Mouse (Mus musculus): ENCODE results near the gene Itpka.

Gene Itpka

DNA sequence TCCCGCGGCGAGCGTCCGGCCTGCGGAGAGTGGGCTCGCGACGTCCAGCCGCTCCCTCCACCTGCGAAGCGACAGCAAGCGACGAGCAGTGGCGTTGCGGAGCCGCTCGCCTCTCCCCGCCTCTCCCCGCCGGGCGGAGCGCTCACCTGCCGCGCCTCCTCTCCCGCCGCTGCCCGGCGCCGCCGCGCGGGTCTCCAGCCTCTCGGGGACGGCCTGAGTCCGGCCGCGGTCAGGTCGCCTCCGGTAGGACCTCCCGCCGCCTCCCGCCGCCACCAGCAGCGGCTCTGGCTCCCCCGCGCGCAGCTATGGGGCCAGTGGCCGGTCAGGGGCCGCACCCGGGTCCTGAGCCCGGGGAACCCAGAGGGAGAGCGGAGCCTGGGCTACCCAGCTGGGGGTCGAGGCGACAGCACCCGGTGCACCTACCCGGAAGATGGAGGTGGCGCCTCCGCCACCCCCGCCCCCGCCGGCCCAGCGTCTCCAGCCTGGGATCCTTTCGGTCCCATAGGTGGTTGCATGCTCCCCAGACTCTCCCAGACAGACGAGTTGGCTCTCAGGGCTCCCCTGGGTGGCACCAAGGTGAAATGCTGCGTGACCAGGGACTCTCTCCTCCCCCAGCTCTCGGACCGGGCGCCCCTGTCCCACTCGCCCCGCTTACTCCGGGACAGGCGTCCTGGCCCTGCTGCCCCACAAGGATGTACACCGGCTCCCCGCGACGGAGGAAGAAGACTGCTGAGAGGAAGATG, 16.1 kb downstream of the Itpka start:
- peak; percentile 57 for DNase-seq

DNA sequence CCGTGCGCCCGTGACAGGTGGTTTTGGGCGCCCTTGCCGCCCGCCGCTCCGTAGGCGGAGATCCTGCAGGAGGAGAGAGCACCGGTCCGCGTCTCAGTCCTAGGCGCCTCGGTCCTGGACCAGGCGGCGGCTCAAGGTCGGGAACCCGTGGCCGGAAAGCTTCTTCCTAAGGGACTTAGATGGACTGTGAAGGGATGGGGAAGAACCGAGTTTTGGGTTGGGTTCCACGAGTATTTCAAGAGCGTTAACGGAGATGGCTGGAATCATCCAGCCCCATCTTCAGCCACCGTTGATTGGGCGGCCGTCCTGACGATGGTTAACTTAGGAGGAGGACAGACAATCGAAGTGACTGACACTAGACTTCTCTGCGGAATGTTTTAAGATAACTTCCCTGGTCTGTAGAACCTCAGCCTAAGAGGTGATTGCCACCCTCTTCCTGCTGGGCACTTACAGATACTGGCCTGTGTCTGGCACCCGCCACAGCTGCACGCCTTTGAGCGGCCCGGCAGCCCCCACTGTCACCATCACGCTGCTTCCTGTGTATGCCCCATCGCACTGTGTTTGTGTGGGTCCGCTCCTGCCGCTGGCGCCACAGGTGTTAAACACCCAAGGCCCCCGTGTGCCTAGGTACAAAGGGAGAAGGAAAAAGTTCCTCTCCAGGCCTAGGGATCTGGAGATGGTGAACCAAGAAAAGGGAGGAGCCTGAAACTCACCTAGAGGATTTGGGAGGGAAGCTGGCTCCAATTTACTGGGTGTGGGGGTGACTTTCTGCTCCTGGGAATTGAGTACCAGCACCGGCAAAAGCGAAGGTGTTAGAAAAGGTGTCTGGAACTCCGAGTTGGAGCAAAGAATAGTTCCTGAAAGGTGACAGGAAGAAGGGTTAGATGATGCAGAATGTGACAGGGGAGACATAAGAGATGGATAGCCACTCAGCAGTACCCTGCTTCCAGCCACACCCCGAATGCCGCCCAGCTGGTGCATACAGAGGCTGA, 17.0 kb downstream of the Itpka start:
- no peak for DNase-seq

DNA sequence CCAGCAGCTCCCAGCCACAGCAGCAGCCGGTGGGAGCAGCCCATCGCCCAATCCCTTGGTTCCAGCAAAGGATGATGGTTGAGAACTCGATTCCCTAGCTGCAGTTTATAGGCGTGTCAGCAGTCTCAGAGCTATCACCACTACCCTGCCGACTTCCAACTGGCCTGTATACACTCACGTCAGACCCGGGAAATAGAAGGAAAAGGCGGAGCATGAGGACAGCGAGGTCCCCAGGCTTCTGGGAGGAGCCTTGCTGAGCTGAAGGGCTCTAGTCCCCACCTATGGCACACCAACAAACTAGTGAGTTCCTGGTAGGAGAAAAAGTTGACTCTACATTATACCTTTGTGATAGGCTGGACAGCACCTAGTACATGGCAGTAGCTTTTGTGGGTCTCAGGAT, 18.1 kb downstream of the Itpka start, which contains the start of gene Ltk:
Gene Ltk (minus strand): TSS at position 181 of the 400 bp plus-strand sequence.
- no peak for DNase-seq

DNA sequence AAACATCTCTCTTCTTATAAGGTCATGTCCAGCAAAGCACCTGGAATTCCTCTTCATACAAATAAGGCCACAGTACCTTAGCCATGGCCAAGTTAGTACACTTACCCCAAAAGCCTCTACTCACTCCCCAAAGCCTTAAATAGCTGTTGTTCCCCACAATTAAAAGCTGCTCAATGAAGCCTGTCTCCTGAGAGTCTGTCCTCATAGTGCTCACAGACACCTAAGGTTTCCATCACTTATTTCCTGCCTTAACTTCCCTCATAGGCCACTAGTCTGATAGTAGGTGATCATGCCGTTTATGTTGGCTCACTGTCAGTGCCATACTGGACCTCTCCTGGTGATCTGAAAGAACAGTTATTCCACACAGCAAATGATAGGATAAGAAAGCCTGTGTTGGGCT, 20.1 kb downstream of the Itpka start:
- DNase-seq, result no peak

DNA sequence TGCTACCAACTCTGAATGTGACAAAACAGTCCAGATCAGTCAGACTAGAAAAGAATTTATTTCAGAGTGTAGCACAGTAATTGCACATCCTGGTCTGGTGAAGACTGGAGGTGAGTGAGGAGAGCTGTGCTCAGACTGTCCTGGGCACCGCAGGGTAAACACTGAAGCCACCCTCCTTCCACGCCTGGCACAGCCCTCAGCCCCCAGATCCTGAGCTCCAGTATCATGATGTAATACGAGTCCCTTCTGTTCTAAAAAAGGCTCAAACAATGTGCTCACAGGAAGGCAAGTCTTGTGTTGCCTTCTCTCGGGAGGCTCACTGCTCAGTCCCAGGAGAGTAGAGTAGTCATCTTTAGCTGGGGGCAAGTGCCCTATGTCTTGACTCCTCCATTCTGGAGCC, 21.8 kb downstream of the Itpka start:
- no peak for DNase-seq

DNA sequence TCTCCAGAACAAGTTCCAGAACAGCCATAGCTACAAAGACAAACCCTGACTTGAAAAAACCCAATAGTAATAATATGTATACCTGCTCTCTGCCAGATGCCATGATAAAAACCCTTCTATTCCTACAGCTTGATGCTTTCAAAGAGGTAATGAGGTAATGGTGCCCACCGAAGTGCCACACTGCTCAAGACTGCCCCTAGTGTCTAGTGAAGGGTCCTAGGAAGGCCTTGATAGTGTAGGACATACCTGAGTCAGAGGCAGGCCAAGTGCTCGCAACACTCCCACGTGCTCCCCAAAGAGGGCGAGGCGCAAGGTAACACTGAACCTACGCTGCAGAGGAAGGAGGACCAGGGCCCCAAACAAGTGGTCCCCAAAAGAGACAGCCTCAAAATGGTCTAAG, 25.1 kb downstream of the Itpka start:
- no peak for DNase-seq

DNA sequence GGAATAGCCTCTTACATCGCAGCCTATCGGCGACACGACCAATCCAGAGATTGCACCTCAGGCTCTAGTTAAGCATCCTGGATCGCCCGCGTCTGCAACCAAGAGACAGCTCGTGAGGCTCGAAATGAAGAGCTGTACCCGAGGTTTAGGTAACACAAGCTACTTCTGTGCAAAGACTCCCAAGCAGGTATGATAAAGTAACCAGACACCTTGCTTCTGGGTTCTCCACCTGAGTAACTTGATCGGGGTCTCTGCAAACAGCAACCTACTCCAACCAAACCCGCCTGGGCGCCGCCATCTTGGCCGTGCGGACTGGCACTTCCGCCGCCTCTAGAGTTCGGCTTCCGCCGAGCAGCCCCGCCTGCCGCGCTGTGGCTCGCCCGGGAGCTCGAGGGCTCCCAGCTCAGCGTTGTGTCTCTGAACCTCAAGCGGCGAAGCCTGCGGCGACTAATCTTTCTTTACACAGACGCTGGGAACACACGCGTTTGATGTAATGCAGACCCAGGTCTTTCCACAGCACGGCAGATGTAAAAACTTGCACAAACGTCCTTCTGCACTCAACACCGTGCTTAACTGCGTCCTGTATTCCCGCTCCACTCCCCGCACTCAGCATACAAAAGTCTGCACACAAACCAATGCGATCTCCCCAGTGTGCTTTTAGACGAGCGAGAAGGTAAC, 45.2 kb downstream of the Itpka start, which contains the start of gene Rpap1:
Gene Rpap1 (minus strand): TSS at position 332 of the 678 bp plus-strand sequence.
- peak; percentile 88 for DNase-seq

DNA sequence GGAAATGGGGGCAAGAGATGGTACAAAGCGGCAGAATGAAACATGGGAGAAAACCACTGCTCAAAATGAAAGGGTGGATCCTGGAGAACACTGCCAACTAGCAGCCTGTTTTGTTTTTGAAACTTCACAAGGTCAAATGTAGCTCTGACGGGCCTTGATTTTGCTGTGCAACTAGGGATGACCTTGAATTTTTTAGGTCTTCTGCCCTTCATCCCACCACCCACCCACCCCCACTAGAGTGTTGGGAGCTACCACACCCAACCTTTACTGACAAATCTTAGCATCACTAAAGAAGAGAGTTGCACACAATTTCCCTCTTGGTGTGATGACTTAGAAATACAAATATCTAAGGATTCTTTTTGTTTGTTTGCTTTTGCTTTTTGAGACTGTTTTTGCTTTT, 47.9 kb downstream of the Itpka start:
- no peak for DNase-seq

DNA sequence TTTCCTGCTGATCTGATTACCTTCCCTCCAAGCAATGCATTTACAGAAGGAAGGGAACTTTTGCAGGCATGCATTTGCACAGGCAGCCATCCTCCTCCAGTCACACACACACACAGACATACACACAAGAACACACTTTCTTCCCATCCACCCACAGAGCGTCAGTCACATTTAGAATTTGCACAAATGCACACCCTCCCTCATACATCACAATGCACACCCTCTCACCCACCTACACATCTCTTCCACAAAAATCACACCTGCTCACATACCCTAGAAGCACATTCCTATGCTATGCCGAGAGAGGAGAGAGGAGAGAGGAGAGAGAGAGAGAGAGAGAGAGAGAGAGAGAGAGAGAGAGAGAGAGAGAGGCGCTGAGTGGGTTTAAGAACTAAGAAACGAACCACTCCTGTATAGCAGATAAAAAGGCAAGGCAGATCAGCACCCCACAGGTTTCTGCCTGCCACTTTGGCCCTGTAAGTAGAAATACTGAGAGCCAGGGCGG, 55.2 kb downstream of the Itpka start, which contains the start of gene Tyro3:
Gene Tyro3 (plus strand): TSS at position 455 of the 505 bp plus-strand sequence.
- DNase-seq, result no peak

DNA sequence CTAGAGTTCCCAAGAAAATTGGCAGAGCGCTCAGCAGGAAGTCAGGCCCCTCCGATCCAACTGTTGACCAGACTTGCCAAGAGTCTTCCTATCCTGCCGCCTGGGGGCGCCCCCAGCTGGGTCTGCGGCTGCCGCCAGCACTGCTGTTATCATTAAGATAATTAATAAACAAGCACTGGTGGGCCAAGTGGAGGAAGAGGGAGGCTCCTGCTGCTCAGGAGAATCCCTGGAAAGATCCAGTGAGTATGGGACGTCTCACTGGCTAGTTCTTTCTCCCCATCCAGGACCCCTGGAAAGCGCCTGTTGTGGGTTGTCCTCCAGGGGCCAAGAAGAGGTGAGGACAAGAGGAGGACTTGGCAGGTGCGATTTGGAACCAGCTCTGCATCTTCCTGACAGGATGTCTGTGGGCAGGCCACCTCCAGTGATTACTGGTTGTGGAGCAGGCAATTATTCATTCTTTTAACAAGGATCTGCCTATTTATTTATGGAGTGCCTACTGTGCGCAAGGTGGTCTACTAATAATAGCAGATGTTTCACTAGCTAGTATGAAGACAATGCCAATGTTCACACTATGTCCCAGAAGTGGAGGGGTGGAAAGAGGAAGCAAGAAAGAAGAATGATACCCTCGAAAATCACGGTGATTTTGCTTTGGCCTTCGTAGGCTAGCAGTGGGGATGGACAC, 56.2 kb downstream of the Itpka start:
- peak; percentile 78 for DNase-seq

DNA sequence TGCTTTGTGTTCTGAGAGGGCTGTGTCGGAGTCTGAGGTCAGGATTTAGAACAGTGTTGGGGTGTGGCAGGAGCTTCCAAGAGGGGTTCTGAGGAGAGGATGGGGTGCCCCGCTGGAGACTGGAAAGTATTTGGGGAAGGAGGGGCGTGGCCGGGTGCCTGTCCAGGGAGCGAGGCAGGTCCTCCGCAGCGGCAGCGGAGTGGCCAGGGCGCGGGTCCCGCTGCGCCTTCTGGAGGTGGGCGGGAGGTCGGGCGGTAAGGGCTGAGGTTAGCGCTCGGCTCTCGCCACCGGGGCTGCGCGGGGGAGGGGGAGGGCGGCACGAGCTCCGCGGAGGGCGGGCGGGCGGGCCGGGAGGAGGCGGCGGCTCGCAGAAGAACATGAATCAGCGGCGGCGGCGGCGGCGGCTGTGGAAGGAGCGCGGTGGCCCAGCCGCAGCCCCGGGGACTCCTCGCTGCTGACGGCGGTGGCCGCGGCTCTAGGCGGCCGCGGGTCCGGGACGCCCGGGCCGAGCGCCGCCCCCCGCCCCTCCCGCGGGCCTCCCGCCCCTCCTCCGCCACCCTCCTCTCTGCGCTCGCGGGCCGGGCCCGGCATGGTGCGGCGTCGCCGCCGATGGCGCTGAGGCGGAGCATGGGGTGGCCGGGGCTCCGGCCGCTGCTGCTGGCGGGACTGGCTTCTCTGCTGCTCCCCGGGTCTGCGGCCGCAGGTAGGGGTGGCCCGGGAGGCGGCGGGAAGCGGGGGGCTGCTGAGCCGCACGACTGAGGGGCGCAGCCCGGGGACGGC, 57.2 kb downstream of the Itpka start:
- DNase-seq, result peak; percentile 58

DNA sequence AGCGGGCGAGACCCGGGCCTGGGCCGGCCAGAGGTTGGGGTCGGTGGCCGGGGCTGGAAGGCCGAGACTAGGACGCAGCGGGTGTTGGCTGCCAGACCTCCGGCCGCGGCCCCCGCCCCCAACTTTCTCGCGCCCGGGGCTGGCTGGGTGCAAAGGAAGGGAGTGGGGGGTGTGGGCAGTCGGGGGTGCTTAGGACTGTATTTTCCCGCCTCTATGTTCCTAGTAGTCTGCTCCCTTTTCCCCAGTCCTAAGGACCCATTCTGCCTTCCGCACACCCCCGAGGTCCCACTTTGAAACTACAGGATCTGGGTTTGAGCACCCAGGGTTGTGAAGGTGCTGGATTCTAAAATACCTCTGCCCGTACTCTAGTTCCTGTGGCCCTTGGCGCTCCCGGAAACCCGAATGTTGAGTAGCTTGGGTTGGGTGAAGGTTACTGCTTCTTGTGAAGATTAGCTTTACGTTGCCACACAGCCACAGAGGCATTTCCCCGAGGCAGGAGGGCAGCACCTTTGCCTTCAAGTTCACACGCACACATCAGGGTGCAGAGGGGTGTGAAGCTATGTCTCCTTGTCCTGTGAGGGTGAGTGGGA, 57.9 kb downstream of the Itpka start:
- peak; percentile 18 for DNase-seq

All from kidney, postnatal 14 days (tissue).